Mouse (Mus musculus) small intestine, adult 2 months (tissue): Measurements from ENCODE around the gene Rab30. TPM values are rescaled to one million over a fixed set of nuclear protein-coding genes. Genes with fewer than 3 reads are reported as not detected.

Experiments
- H3K27ac ChIP-seq: fragments of 200-500 bp; 2 replicates; pipeline ENCODE4 v1.5.1; 2012; ENCODE audit warnings: low read depth, low read length, control low read depth, inconsistent platforms; ENCODE audit not compliant: insufficient read depth
- H3K27me3 ChIP-seq: fragments of 200-500 bp; 2 replicates; pipeline ENCODE4 v1.6.1; 2012; ENCODE audit warnings: mild to moderate bottlenecking, moderate library complexity, low read length, inconsistent platforms; ENCODE audit not compliant: control insufficient read depth, insufficient read depth
- H3K36me3 ChIP-seq: fragments of 200-500 bp; 2 replicates; pipeline ENCODE4 v1.6.1; 2012; ENCODE audit warnings: mild to moderate bottlenecking, low read length, control low read depth, inconsistent platforms; ENCODE audit not compliant: control insufficient read depth, insufficient read depth
- H3K4me1 ChIP-seq: fragments of 200-500 bp; 2 replicates; pipeline ENCODE4 v1.6.1; 2012; ENCODE audit warnings: low read length, inconsistent platforms, mixed read lengths; ENCODE audit not compliant: control insufficient read depth, insufficient read depth, insufficient read length
- H3K4me3 ChIP-seq: fragments of 200-500 bp; 2 replicates; pipeline ENCODE4 v1.5.1; 2012; ENCODE audit warnings: low read depth, mild to moderate bottlenecking, control low read depth, inconsistent platforms, low read length, moderate library complexity
- CTCF ChIP-seq: fragments of 200-500 bp; IDR thresholded peaks from 2 replicates; pipeline ENCODE4 v1.5.1; 2012; ENCODE audit warnings: low read depth, mild to moderate bottlenecking, control low read depth, inconsistent platforms, low read length, moderate library complexity, mixed read lengths; ENCODE audit not compliant: insufficient replicate concordance, insufficient read length; ENCODE audit errors: extremely low read depth
- POLR2A ChIP-seq: fragments of 200-500 bp; IDR thresholded peaks from 2 replicates; pipeline ENCODE4 v1.6.1; 2012; ENCODE audit warnings: low read depth, mild to moderate bottlenecking, control low read depth, inconsistent platforms, low read length, moderate library complexity
- WGBS: fragments of 180-500 bp; shearing (Covaris S2); methylation state at CpG from one replicate; pipeline ENCODE4 v1.1.7; 2018; 5-methylcytosine and 5-hydroxymethylcytosine counted together
- polyA plus RNA-seq: library from polyadenylated mRNA; depleted of rRNA; stranded (reverse); fragments of >200 nt; gene quantifications from 2 replicates; pipeline ENCODE4 v1.2.3, GENCODE M21; 2012

Rab30 gene
- polyA plus RNA-seq, 1 experiment: 6.9 TPM

- H3K36me3 ChIP-seq: no peaks in the 10 kb centered on the region
- no peaks in the 10 kb centered on the region for H3K27me3 ChIP-seq
- H3K27ac ChIP-seq: no peak overlapping the region
- no peaks in the 10 kb centered on the region for H3K4me1 ChIP-seq
- TF ChIP-seq CTCF: no peak
- no peak for TF ChIP-seq POLR2A
- WGBS: 70% methylated on average over 1 of the region's 1 CpGs
- H3K4me3 ChIP-seq: no peak overlapping the region
These were observed 40.0 kb downstream of the Rab30 start for GRCm38 (mm10) chr7:92781361-92781760.

GRCm38 (mm10) chr7:92781948-92782347 is 40.5 kb downstream of the Rab30 start:
- 73% methylated on average over 3 of the region's 3 CpGs for WGBS

GRCm38 (mm10) chr7:92782511-92782910 is 41.1 kb downstream of the Rab30 start:
- WGBS: 79% methylated on average over 9 of the region's 9 CpGs
- H3K27me3 ChIP-seq: no peaks in the 10 kb centered on the region
- H3K4me1 ChIP-seq: no peaks in the 10 kb centered on the region
- H3K27ac ChIP-seq: no peak overlapping the region
- no peaks in the 10 kb centered on the region for H3K36me3 ChIP-seq
- no peak for TF ChIP-seq POLR2A
- TF ChIP-seq CTCF: no peak
- no peak overlapping the region for H3K4me3 ChIP-seq

More at GRCm38 (mm10) chr7:92781948-92782347, 40.5 kb downstream of the Rab30 start:
- Histone ChIP-seq H3K36me3 (no peaks in the 10 kb centered on the region), H3K27me3 (no peaks in the 10 kb centered on the region), H3K4me3 (no peak overlapping the region), H3K4me1 (no peaks in the 10 kb centered on the region), H3K27ac (no peak overlapping the region)
- TF ChIP-seq POLR2A: no peak

- H3K4me3 ChIP-seq: no peak overlapping the region
These were observed 41.9 kb downstream of the Rab30 start for GRCm38 (mm10) chr7:92783166-92783806.

GRCm38 (mm10) chr7:92783914-92784313 is 42.5 kb downstream of the Rab30 start:
- H3K4me1 ChIP-seq: no peaks in the 10 kb centered on the region
- H3K4me3 ChIP-seq: no peak overlapping the region
- TF ChIP-seq CTCF (no peak), POLR2A (no peak)
- no peaks in the 10 kb centered on the region for H3K27me3 ChIP-seq
- 87% methylated on average over 11 of the region's 11 CpGs for WGBS
- H3K27ac ChIP-seq: no peak overlapping the region
- no peaks in the 10 kb centered on the region for H3K36me3 ChIP-seq

More at GRCm38 (mm10) chr7:92783166-92783806, 41.9 kb downstream of the Rab30 start:
- Histone ChIP-seq H3K27me3 (no peaks in the 10 kb centered on the region), H3K4me1 (no peaks in the 10 kb centered on the region), H3K27ac (no peak overlapping the region), H3K36me3 (no peaks in the 10 kb centered on the region)
- TF ChIP-seq CTCF (no peak), POLR2A (no peak)
- 72% methylated on average over 12 of the region's 12 CpGs for WGBS

GRCm38 (mm10) chr7:92795749-92796148 is 54.3 kb downstream of the Rab30 start:
- Histone ChIP-seq H3K27ac (no peak overlapping the region), H3K4me1 (no peaks in the 10 kb centered on the region), H3K36me3 (no peaks in the 10 kb centered on the region), H3K4me3 (no peak overlapping the region), H3K27me3 (no peaks in the 10 kb centered on the region)
- TF ChIP-seq POLR2A (no peak), CTCF (no peak)
- 71% methylated on average over 5 of the region's 5 CpGs for WGBS

GRCm38 (mm10) chr7:92796813-92797212 is 55.4 kb downstream of the Rab30 start:
- 69% methylated on average over 8 of the region's 8 CpGs for WGBS
- Histone ChIP-seq H3K27ac (no peak overlapping the region; the same call in 1 of the 2 replicates), H3K36me3 (no peaks in the 10 kb centered on the region), H3K4me3 (no peak overlapping the region), H3K4me1 (no peaks in the 10 kb centered on the region), H3K27me3 (no peaks in the 10 kb centered on the region)
- no peak for TF ChIP-seq POLR2A
